ENCODE assay signal across 9 mouse cellular contexts in genomic region chr17:17829816-17830535, GRCm38 (mm10). TPM values are rescaled to one million over a fixed set of nuclear protein-coding genes. Genes with fewer than 3 reads are reported as not detected.
DNase-seq lines count a peak whose midpoint lies in the region; ATAC-seq and TF ChIP-seq lines count a peak whose summit lies in the region.
"Had no signal": no experiment of that assay in that cellular context is flagged by ENCODE, and none has a peak within 500 bp of the region (broad histone marks: within the 10 kb centered on the region; RNA-seq: fewer than 3 reads in every experiment).

No protein-coding gene starts in this region.

- TF ChIP-seq POLR2A in olfactory bulb, adult 2 months (IDR thresholded peaks at IDR 0.05; ENCODE audit: insufficient read depth, low read depth, low read length), result no peak

- H3K4me1 ChIP-seq in lung, embryonic 16.5 days (replicated peaks; ENCODE audit: control insufficient read depth, insufficient read depth, low read length), result peaks cover 45% of the 10 kb centered on the region
- peaks cover 70% of the 10 kb centered on the region for H3K4me1 ChIP-seq in forebrain, embryonic 10.5 days
- peaks cover 44% of the 10 kb centered on the region for H3K4me1 ChIP-seq in intestine, embryonic 16.5 days (ENCODE audit: control insufficient read depth, insufficient read depth, low read length)
- peaks cover 17% of the 10 kb centered on the region for H3K4me1 ChIP-seq in olfactory bulb, adult 2 months (ENCODE audit: control insufficient read depth, insufficient read depth, low read length)

- no peak for DNase-seq in lung, postnatal 14 days
- no peak for DNase-seq in forebrain, embryonic 10.5 days (ENCODE audit: extremely low spot score, low spot score)
- DNase-seq in embryo, embryonic 11 days, result no peak
- no peak for DNase-seq in adrenal gland, postnatal 10 days
- DNase-seq in right cerebral cortex, adult 18-20 months, result no peak
- DNase-seq: adrenal gland, adult 8-10 months had no signal

- 0 out of 2 replicates have a peak overlapping the region, but pooled peaks have one; percentile 7 for H3K27ac ChIP-seq in lung, embryonic 16.5 days (ENCODE audit: low read length)
- peak overlapping the region; percentile 98 for H3K27ac ChIP-seq in forebrain, embryonic 10.5 days
- H3K27ac ChIP-seq in intestine, embryonic 16.5 days (ENCODE audit: low read length), result peak overlapping the region; percentile 98
- H3K27ac ChIP-seq in olfactory bulb, adult 2 months (ENCODE audit: insufficient read depth, low read depth, low read length), result peak overlapping the region; percentile 59; the same call in 1 of the 2 replicates

- H3K4me3 ChIP-seq in lung, embryonic 16.5 days (ENCODE audit: low read length), result peak overlapping the region; percentile 85
- peak overlapping the region; percentile 77 for H3K4me3 ChIP-seq in forebrain, embryonic 10.5 days
- peak overlapping the region; percentile 73 for H3K4me3 ChIP-seq in intestine, embryonic 16.5 days (ENCODE audit: low read length)
- H3K4me3 ChIP-seq in olfactory bulb, adult 2 months (ENCODE audit: insufficient read depth, low read depth, low read length), result peak overlapping the region; percentile 32

- H3K27me3 ChIP-seq in lung, embryonic 16.5 days (ENCODE audit: control insufficient read depth, insufficient read depth, low read depth, low read length), result no peaks in the 10 kb centered on the region
- H3K27me3 ChIP-seq in forebrain, embryonic 10.5 days (ENCODE audit: poor library complexity, severe bottlenecking), result no peaks in the 10 kb centered on the region
- H3K27me3 ChIP-seq in intestine, embryonic 16.5 days (replicated peaks; ENCODE audit: control insufficient read depth, insufficient read depth, low read length), result no peaks in the 10 kb centered on the region

- WGBS in lung, embryonic 16.5 days, result 47% methylated on average over 23 of the region's 23 CpGs
- 74% methylated on average over 23 of the region's 23 CpGs for WGBS in forebrain, embryonic 10.5 days
- 47% methylated on average over 23 of the region's 23 CpGs for WGBS in intestine, embryonic 16.5 days
- WGBS in olfactory bulb, adult 2 months, result 57% methylated on average over 23 of the region's 23 CpGs

- peak overlapping the region; percentile 66 for H3K4me2 ChIP-seq in lung, embryonic 16.5 days (ENCODE audit: low read depth, low read length)
- peak overlapping the region; percentile 79 for H3K4me2 ChIP-seq in intestine, embryonic 16.5 days (ENCODE audit: low read depth, low read length)

- H3K9ac ChIP-seq in lung, embryonic 16.5 days (ENCODE audit: low read length), result peak overlapping the region; percentile 91
- H3K9ac ChIP-seq in intestine, embryonic 16.5 days (ENCODE audit: low read depth, low read length), result peak overlapping the region; percentile 83

- TF ChIP-seq CTCF in olfactory bulb, adult 2 months (IDR thresholded peaks at IDR 0.05; ENCODE audit: insufficient read depth, low read depth, low read length), result no peak

- no peaks in the 10 kb centered on the region for H3K9me3 ChIP-seq in lung, embryonic 16.5 days (ENCODE audit: control insufficient read depth, low read length)
- no peaks in the 10 kb centered on the region for H3K9me3 ChIP-seq in forebrain, embryonic 10.5 days
- no peaks in the 10 kb centered on the region for H3K9me3 ChIP-seq in intestine, embryonic 16.5 days (ENCODE audit: control insufficient read depth, low read length)

- H3K36me3 ChIP-seq in lung, embryonic 16.5 days (ENCODE audit: control insufficient read depth, insufficient read depth, low read length), result peaks cover 20% of the 10 kb centered on the region
- peaks cover 51% of the 10 kb centered on the region for H3K36me3 ChIP-seq in forebrain, embryonic 10.5 days (replicated peaks)
- no peaks in the 10 kb centered on the region for H3K36me3 ChIP-seq in intestine, embryonic 16.5 days (ENCODE audit: control insufficient read depth, insufficient read depth, low read length)

- no peak for ATAC-seq in lung, embryonic 16.5 days (ENCODE audit: low read depth)
- no peak for ATAC-seq in intestine, embryonic 16.5 days

RNA-seq across cellular contexts. Expression of gene Spaca6, which starts 3.0 kb away (rescaled TPM):
- 31.4 and 36.6 TPM in 2 replicates for polyA plus RNA-seq in lung, embryonic 16.5 days (2015; fragmentation: Nextera tagmentation; extraction: Ambion mirVana)
- polyA plus RNA-seq in forebrain, embryonic 10.5 days (2016; fragmentation: Nextera tagmentation; extraction: Ambion mirVana), result 51.0 and 53.7 TPM in 2 replicates
- polyA plus RNA-seq in intestine, embryonic 16.5 days (2015; fragmentation: Nextera tagmentation; extraction: Ambion mirVana), result 13.7 and 14.5 TPM in 2 replicates
- not detected in 2 replicates for polyA plus RNA-seq in olfactory bulb, adult 2 months (2012; ENCODE audit: insufficient read depth, insufficient read length, low replicate concordance, missing spikeins)
- total RNA-seq in adrenal gland, postnatal 10 days (2021), result 10 to 100 TPM; 32.1 to 70.4 TPM

RNA-seq across cellular contexts. Expression of gene Has1, which starts 25.0 kb away (rescaled TPM):
- 0.73 and 1.3 TPM in 2 replicates for polyA plus RNA-seq in lung, embryonic 16.5 days (2015; fragmentation: Nextera tagmentation; extraction: Ambion mirVana)
- polyA plus RNA-seq in forebrain, embryonic 10.5 days (2016; fragmentation: Nextera tagmentation; extraction: Ambion mirVana), result 1.00 and 1.4 TPM in 2 replicates
- 0.34 and 0.56 TPM in 2 replicates for polyA plus RNA-seq in intestine, embryonic 16.5 days (2015; fragmentation: Nextera tagmentation; extraction: Ambion mirVana)
- polyA plus RNA-seq in olfactory bulb, adult 2 months (2012; ENCODE audit: insufficient read depth, insufficient read length, low replicate concordance, missing spikeins), result not detected in 2 replicates
- total RNA-seq in adrenal gland, postnatal 10 days (2021), result under 1 TPM; 0.12 to 0.30 TPM

RNA-seq across cellular contexts. Expression of gene Fpr1, which starts 53.8 kb away (rescaled TPM):
- 1.7 TPM in 2 replicates for polyA plus RNA-seq in lung, embryonic 16.5 days (2015; fragmentation: Nextera tagmentation; extraction: Ambion mirVana)
- polyA plus RNA-seq in forebrain, embryonic 10.5 days (2016; fragmentation: Nextera tagmentation; extraction: Ambion mirVana), result not detected in 2 replicates
- polyA plus RNA-seq in intestine, embryonic 16.5 days (2015; fragmentation: Nextera tagmentation; extraction: Ambion mirVana), result 0.29 and 0.60 TPM in 2 replicates
- polyA plus RNA-seq in olfactory bulb, adult 2 months (2012; ENCODE audit: insufficient read depth, insufficient read length, low replicate concordance, missing spikeins), result not detected in 2 replicates
- total RNA-seq in adrenal gland, postnatal 10 days (2021), result 1 to 10 TPM in 1 of 2 experiments, under 1 TPM in 1; 0.51 to 1.4 TPM

RNA-seq across cellular contexts. Expression of gene Fpr2, which starts 57.6 kb away (rescaled TPM):
- 1.9 and 2.9 TPM in 2 replicates for polyA plus RNA-seq in lung, embryonic 16.5 days (2015; fragmentation: Nextera tagmentation; extraction: Ambion mirVana)
- not detected in 2 replicates for polyA plus RNA-seq in forebrain, embryonic 10.5 days (2016; fragmentation: Nextera tagmentation; extraction: Ambion mirVana)
- polyA plus RNA-seq in intestine, embryonic 16.5 days (2015; fragmentation: Nextera tagmentation; extraction: Ambion mirVana), result 0.32 and 0.61 TPM in 2 replicates
- not detected in 2 replicates for polyA plus RNA-seq in olfactory bulb, adult 2 months (2012; ENCODE audit: insufficient read depth, insufficient read length, low replicate concordance, missing spikeins)
- 1 to 10 TPM; 1.2 to 1.8 TPM for total RNA-seq in adrenal gland, postnatal 10 days (2021)

RNA-seq across cellular contexts. Expression of gene Fpr3, which starts 57.7 kb away (rescaled TPM):
- polyA plus RNA-seq in lung, embryonic 16.5 days (2015; fragmentation: Nextera tagmentation; extraction: Ambion mirVana), result not detected in 2 replicates
- not detected in 2 replicates for polyA plus RNA-seq in forebrain, embryonic 10.5 days (2016; fragmentation: Nextera tagmentation; extraction: Ambion mirVana)
- polyA plus RNA-seq in intestine, embryonic 16.5 days (2015; fragmentation: Nextera tagmentation; extraction: Ambion mirVana), result not detected in 2 replicates
- not detected in 2 replicates for polyA plus RNA-seq in olfactory bulb, adult 2 months (2012; ENCODE audit: insufficient read depth, insufficient read length, low replicate concordance, missing spikeins)
- not detected for total RNA-seq in adrenal gland, postnatal 10 days (2021)
- total RNA-seq: adrenal gland, adult 8-10 months had no signal

Comparison
In these comparisons a context has a peak if more than half of its experiments do, and no peak if none do; other contexts are left out.
1. H3K27ac ChIP-seq: peak in every context shown above with its lines; median percentile 98 in forebrain, embryonic 10.5 days; 98 in intestine, embryonic 16.5 days; 59 in olfactory bulb, adult 2 months; 7 in lung, embryonic 16.5 days.
2. H3K4me3 ChIP-seq: peak in every context shown above with its lines; median percentile 85 in lung, embryonic 16.5 days; 77 in forebrain, embryonic 10.5 days; 73 in intestine, embryonic 16.5 days; 32 in olfactory bulb, adult 2 months.